Mouse (Mus musculus) CH12.LX (cell line): ENCODE measurements around the gene Gm10184. TPM values are rescaled to one million over a fixed set of nuclear protein-coding genes. Genes with fewer than 3 reads are reported as not detected.
"Not testable (repeated sequence)": the region's sequence is repeated elsewhere in the genome, so short reads cannot be mapped to it uniquely, and the experiment has no call there.

Experiments
- DNase-seq: peaks from one replicate; pipeline ENCODE4 v3.0.0-alpha.2; 2013; ENCODE audit errors: extremely low read depth
- H3K27ac ChIP-seq: 2 replicates; pipeline ENCODE4 v1.5.1; 2012; ENCODE audit warnings: low read depth, mild to moderate bottlenecking, control low read depth, moderate library complexity; ENCODE audit not compliant: insufficient read depth
- H3K27me3 ChIP-seq: replicated peaks from 2 replicates; pipeline ENCODE3; 2012; ENCODE audit warnings: inconsistent platforms
- H3K36me3 ChIP-seq, 2 experiments: replicated peaks in 1 of 2; 2 replicates each; pipeline versions ENCODE3 to v1.6.1; 2012; ENCODE audit warnings: inconsistent platforms in 1 of 2, low read length in 1 of 2, mild to moderate bottlenecking in 1 of 2, mixed read lengths in 1 of 2, moderate library complexity in 1 of 2; ENCODE audit not compliant: control insufficient read depth in 1 of 2, insufficient read depth in 1 of 2
- H3K4me1 ChIP-seq, 2 experiments: 2 replicates each; pipeline ENCODE4 v1.6.1; 2012; ENCODE audit warnings: inconsistent platforms in 1 of 2, moderate library complexity in 1 of 2; ENCODE audit not compliant: insufficient read depth in 2 of 2, control insufficient read depth in 1 of 2
- H3K4me2 ChIP-seq: 2 replicates; pipeline ENCODE4 v1.6.1; 2012; ENCODE audit warnings: low read depth, mild to moderate bottlenecking, control low read depth; ENCODE audit not compliant: poor library complexity, insufficient read depth, severe bottlenecking
- H3K4me3 ChIP-seq, 3 experiments: fragments of 150-350 bp in 1 of 3; sonication (generic) in 1 of 3; replicated peaks in 1 of 3; 2 replicates each; pipeline versions ENCODE3 to v1.5.1; 2011 to 2012; ENCODE audit warnings: low read depth in 2 of 3, low read length in 2 of 3, mild to moderate bottlenecking in 2 of 3, moderate library complexity in 2 of 3, control low read depth in 1 of 3, improper control_type of control experiment in 1 of 3, inconsistent platforms in 1 of 3, mixed read lengths in 1 of 3; ENCODE audit not compliant: poor library complexity in 1 of 3
- H3K79me2 ChIP-seq: replicated peaks from 2 replicates; pipeline ENCODE4 v1.6.1; 2012; ENCODE audit warnings: mild to moderate bottlenecking, moderate library complexity; ENCODE audit not compliant: control insufficient read depth, poor library complexity, insufficient read depth, severe bottlenecking; ENCODE audit errors: extremely low read depth
- H3K9ac ChIP-seq: 2 replicates; pipeline ENCODE4 v1.6.1; 2012; ENCODE audit warnings: low read depth, mild to moderate bottlenecking, control low read depth, moderate library complexity; ENCODE audit not compliant: insufficient read depth
- H3K9me3 ChIP-seq: replicated peaks from 2 replicates; pipeline ENCODE3; 2012; ENCODE audit warnings: low read length, inconsistent platforms, mixed read lengths
- BHLHE40 ChIP-seq: IDR thresholded peaks from 2 replicates; pipeline ENCODE4 v1.6.1; 2011; ENCODE audit warnings: mild to moderate bottlenecking, low read depth, low read length, improper control_type of control experiment
- CHD2 ChIP-seq: IDR thresholded peaks from 2 replicates; pipeline ENCODE4 v1.6.1; 2011; ENCODE audit warnings: low read length, improper control_type of control experiment
- CTCF ChIP-seq, 2 experiments: IDR thresholded peaks in 1 of 2; conservative IDR thresholded peaks in 1 of 2; 2 replicates each; pipeline ENCODE4 v1.5.1; 2011 to 2012; ENCODE audit warnings: low read depth in 2 of 2, low read length in 2 of 2, improper control_type of control experiment in 1 of 2, inconsistent platforms in 1 of 2, mild to moderate bottlenecking in 1 of 2, moderate library complexity in 1 of 2
- E2F4 ChIP-seq: IDR thresholded peaks from 2 replicates; pipeline ENCODE4 v1.6.1; 2011; ENCODE audit warnings: low read depth, low read length, improper control_type of control experiment; ENCODE audit not compliant: insufficient replicate concordance
- ELF1 ChIP-seq: IDR thresholded peaks from 2 replicates; pipeline ENCODE4 v1.6.1; 2014; ENCODE audit warnings: low read depth, mild to moderate bottlenecking, inconsistent platforms, low read length, improper control_type of control experiment
- ETS1 ChIP-seq: conservative IDR thresholded peaks from 2 replicates; pipeline ENCODE4 v1.6.1; 2012; ENCODE audit warnings: low read depth, mild to moderate bottlenecking, inconsistent platforms, low read length, improper control_type of control experiment, moderate library complexity
- GABPA ChIP-seq: IDR thresholded peaks from 2 replicates; pipeline ENCODE4 v1.6.1; 2012; ENCODE audit warnings: low read depth, low read length, improper control_type of control experiment, inconsistent platforms; ENCODE audit not compliant: insufficient replicate concordance
- HCFC1 ChIP-seq: IDR thresholded peaks from 2 replicates; pipeline ENCODE4 v1.6.1; 2012; ENCODE audit warnings: low read depth, mild to moderate bottlenecking, inconsistent platforms, low read length, improper control_type of control experiment
- IRF4 ChIP-seq: IDR thresholded peaks from 2 replicates; pipeline ENCODE4 v1.6.1; 2014; ENCODE audit warnings: low read depth, mild to moderate bottlenecking, inconsistent platforms, low read length, improper control_type of control experiment
- MAFK ChIP-seq: IDR thresholded peaks from 2 replicates; pipeline ENCODE4 v1.6.1; 2011; ENCODE audit warnings: low read length, improper control_type of control experiment; ENCODE audit not compliant: insufficient replicate concordance
- MAX ChIP-seq: IDR thresholded peaks from 2 replicates; pipeline ENCODE4 v1.6.1; 2011; ENCODE audit warnings: low read length, improper control_type of control experiment
- MEF2A ChIP-seq: IDR thresholded peaks from 2 replicates; pipeline ENCODE4 v1.6.1; 2014; ENCODE audit warnings: low read depth, mild to moderate bottlenecking, inconsistent platforms, low read length, improper control_type of control experiment, borderline replicate concordance
- NRF1 ChIP-seq: IDR thresholded peaks from 2 replicates; pipeline ENCODE4 v1.6.1; 2014; ENCODE audit warnings: low read depth, mild to moderate bottlenecking, inconsistent platforms, low read length, improper control_type of control experiment, moderate library complexity
- POLR2AphosphoS2 ChIP-seq: IDR thresholded peaks from 2 replicates; pipeline ENCODE4 v1.6.1; 2011; ENCODE audit warnings: low read depth, low read length, improper control_type of control experiment
- RAD21 ChIP-seq: IDR thresholded peaks from 2 replicates; pipeline ENCODE4 v1.6.1; 2011; ENCODE audit warnings: low read depth, mild to moderate bottlenecking, low read length, improper control_type of control experiment, moderate library complexity
- SMC3 ChIP-seq: IDR thresholded peaks from 2 replicates; pipeline ENCODE4 v1.6.1; 2011; ENCODE audit warnings: low read depth, low read length, improper control_type of control experiment
- TCF12 ChIP-seq: IDR thresholded peaks from 2 replicates; pipeline ENCODE4 v1.6.1; 2014; ENCODE audit warnings: low read depth, mild to moderate bottlenecking, inconsistent platforms, low read length, improper control_type of control experiment
- USF2 ChIP-seq: conservative IDR thresholded peaks from 2 replicates; pipeline ENCODE4 v1.6.1; 2011; ENCODE audit warnings: low read depth, low read length, improper control_type of control experiment
- ZNF384 ChIP-seq: IDR thresholded peaks from 2 replicates; pipeline ENCODE4 v1.6.1; 2012; ENCODE audit warnings: low read depth, low read length, improper control_type of control experiment, inconsistent platforms
- dilution Hi-C: fragments of 300-500 bp; cut with MboI; formaldehyde crosslinking; loops from 2 replicates; pipeline ENCODE4 v1.14.3; 2020; ENCODE audit warnings: low sequenced_read_pairs; ENCODE audit not compliant: extremely low pct_unique_long_range_greater_than_20kb, extremely low pct_ligation_motif_present
- in situ Hi-C: fragments of 300-500 bp; cut with MboI; formaldehyde crosslinking; loops from 3 replicates; pipeline ENCODE4 v1.14.3; 2019; ENCODE audit warnings: low sequenced_read_pairs, low pct_ligation_motif_present, low pct_unique_long_range_greater_than_20kb, mixed read lengths
- polyA plus RNA-seq: library from polyadenylated mRNA; unstranded; fragments of >175 nt; gene quantifications from 2 replicates; pipeline ENCODE4 v1.2.1, GENCODE M21; 2012; ENCODE audit warnings: low read depth; ENCODE audit not compliant: insufficient read length
- total RNA-seq, 2 experiments: library from RNA; depleted of rRNA; stranded (reverse); fragments of 300-350 nt in 1 of 2; fragments of >200 nt in 1 of 2; gene quantifications; 2 replicates each; pipeline ENCODE4 v1.2.3; 2012 to 2014

Gene Gm10184
- total and polyA plus RNA-seq, 3 experiments = 33.0 to 307 (median 46.8) TPM

DNA sequence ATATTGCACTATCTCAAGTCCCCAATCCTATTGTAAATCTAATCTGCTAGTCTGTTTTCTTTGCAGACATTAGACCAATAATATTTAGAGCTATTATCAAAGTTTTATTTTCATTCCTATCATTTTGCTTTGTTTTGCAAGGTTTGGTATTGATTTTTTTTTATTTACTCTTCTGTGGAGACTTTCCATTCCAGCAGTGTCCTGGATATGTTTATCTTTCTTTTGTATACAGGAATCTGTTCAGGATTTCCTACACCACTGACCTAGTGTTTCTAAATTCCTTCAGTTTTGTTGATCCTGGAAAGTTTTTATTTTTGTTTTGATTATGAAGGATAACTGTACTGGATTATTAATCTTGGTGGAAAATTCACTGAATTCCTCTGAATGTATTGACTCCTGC, 2.6 kb downstream of the Gm10184 start:
- H3K27ac ChIP-seq = no peak overlapping the region
- DNase-seq = no peak
- H3K79me2 ChIP-seq = no peaks in the 10 kb centered on the region
- no peak overlapping the region for H3K4me2 ChIP-seq
- TF ChIP-seq E2F4 = no peak
- no peak for TF ChIP-seq GABPA
- no peak for TF ChIP-seq CTCF (conservative IDR thresholded peaks at IDR 0.05 in 1 of 2, IDR thresholded peaks at IDR 0.05 in 1 of 2; ENCODE audit: low read depth in 2 of 2, low read length in 2 of 2)
- no peak for TF ChIP-seq TCF12
- no peaks in the 10 kb centered on the region for H3K4me1 ChIP-seq
- H3K9me3 ChIP-seq = peaks cover 16% of the 10 kb centered on the region
- H3K36me3 ChIP-seq = no peaks in the 10 kb centered on the region
- H3K4me3 ChIP-seq = no peak overlapping the region
- dilution Hi-C loops (no loop called here), in situ Hi-C loops (no loop called here)
- H3K27me3 ChIP-seq = no peaks in the 10 kb centered on the region
- H3K9ac ChIP-seq = no peak overlapping the region

DNA sequence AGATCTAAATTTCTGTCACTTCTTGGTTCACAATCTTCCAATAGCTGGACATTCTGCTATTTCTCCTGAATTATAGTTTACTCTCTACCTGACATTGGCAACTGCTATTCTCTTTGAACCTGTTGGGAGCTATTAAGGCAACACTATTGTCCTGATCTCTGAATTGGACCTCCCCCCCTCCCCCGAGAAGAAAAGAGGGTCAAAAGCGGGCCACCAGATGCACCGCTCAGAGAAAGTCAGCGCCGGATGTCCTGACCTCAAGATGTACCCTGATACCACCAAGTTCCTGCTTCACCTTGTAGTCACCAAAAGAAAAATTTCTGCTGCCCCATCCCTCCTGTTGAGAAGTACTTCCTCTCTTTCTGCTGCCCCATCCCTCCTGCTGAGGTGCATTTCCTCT, 5.5 kb downstream of the Gm10184 start:
- H3K4me2 ChIP-seq, dilution Hi-C loops, in situ Hi-C loops: not testable (repeated sequence)

DNA sequence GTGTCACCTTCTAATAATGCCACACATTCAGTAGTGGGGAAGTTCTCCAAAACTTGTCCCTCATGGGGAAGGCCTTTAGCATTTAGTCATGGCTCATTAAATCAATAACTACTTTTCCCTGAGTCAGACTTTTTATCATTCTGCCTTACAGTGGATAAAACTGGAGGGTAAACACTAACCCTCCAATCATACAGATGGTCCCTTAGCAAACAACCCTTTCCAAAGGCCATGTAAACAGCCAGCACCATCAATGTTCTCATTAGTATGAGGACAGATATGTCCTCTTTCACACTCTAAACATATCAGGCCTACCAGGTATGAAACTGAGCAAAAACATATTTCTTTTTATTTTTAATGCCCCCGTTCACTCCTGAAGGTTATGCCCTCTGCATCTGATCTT, 7.5 kb downstream of the Gm10184 start:
- Histone ChIP-seq H3K27me3 (no peaks in the 10 kb centered on the region), H3K4me2 (no peak overlapping the region), H3K79me2 (no peaks in the 10 kb centered on the region), H3K27ac (no peak overlapping the region), H3K4me1 (no peaks in the 10 kb centered on the region), H3K4me3 (no peak overlapping the region), H3K9ac (no peak overlapping the region), H3K36me3 (no peaks in the 10 kb centered on the region), H3K9me3 (peaks cover 16% of the 10 kb centered on the region)
- no peak for TF ChIP-seq ETS1
- no peak for TF ChIP-seq MAFK
- no peak for TF ChIP-seq RAD21
- no peak for TF ChIP-seq ELF1
- TF ChIP-seq ZNF384 = no peak
- no peak for TF ChIP-seq CTCF (conservative IDR thresholded peaks at IDR 0.05 in 1 of 2, IDR thresholded peaks at IDR 0.05 in 1 of 2; ENCODE audit: low read depth in 2 of 2, low read length in 2 of 2)
- TF ChIP-seq E2F4 = no peak
- no peak for TF ChIP-seq POLR2AphosphoS2
- TF ChIP-seq USF2 = no peak
- TF ChIP-seq MAX = no peak
- TF ChIP-seq MEF2A = no peak
- TF ChIP-seq BHLHE40 = no peak
- TF ChIP-seq IRF4 = no peak
- TF ChIP-seq TCF12 = no peak
- no peak for TF ChIP-seq HCFC1
- TF ChIP-seq NRF1 = no peak
- no peak for TF ChIP-seq SMC3
- TF ChIP-seq CHD2 = no peak
- in situ Hi-C loops (no loop called here), dilution Hi-C loops (no loop called here)
- no peak for DNase-seq

More for the DNA sequence above, 5.5 kb downstream of the Gm10184 start:
- not testable (repeated sequence) for H3K36me3 ChIP-seq, H3K4me3 ChIP-seq, H3K79me2 ChIP-seq, H3K27me3 ChIP-seq, H3K4me1 ChIP-seq, H3K27ac ChIP-seq, DNase-seq, H3K9ac ChIP-seq
- peaks cover 14% of the 10 kb centered on the region for H3K9me3 ChIP-seq
